Mouse (Mus musculus) CH12.LX (cell line): Measurements from ENCODE around the gene Dimt1. TPM values are rescaled to one million over a fixed set of nuclear protein-coding genes. Genes with fewer than 3 reads are reported as not detected.

Experiments used
- DNase-seq: peaks from one replicate; pipeline ENCODE4 v3.0.0-alpha.2; 2013; ENCODE audit errors: extremely low read depth
- H3K27ac ChIP-seq: 2 replicates; pipeline ENCODE4 v1.5.1; 2012; ENCODE audit warnings: low read depth, mild to moderate bottlenecking, control low read depth, moderate library complexity; ENCODE audit not compliant: insufficient read depth
- H3K27me3 ChIP-seq: replicated peaks from 2 replicates; pipeline ENCODE3; 2012; ENCODE audit warnings: inconsistent platforms
- H3K36me3 ChIP-seq, 2 experiments: replicated peaks in 1 of 2; 2 replicates each; pipeline versions ENCODE3 to v1.6.1; 2012; ENCODE audit warnings: inconsistent platforms in 1 of 2, low read length in 1 of 2, mild to moderate bottlenecking in 1 of 2, mixed read lengths in 1 of 2, moderate library complexity in 1 of 2; ENCODE audit not compliant: control insufficient read depth in 1 of 2, insufficient read depth in 1 of 2
- H3K4me1 ChIP-seq, 2 experiments: 2 replicates each; pipeline ENCODE4 v1.6.1; 2012; ENCODE audit warnings: inconsistent platforms in 1 of 2, moderate library complexity in 1 of 2; ENCODE audit not compliant: insufficient read depth in 2 of 2, control insufficient read depth in 1 of 2
- H3K4me2 ChIP-seq: 2 replicates; pipeline ENCODE4 v1.6.1; 2012; ENCODE audit warnings: low read depth, mild to moderate bottlenecking, control low read depth; ENCODE audit not compliant: poor library complexity, insufficient read depth, severe bottlenecking
- H3K4me3 ChIP-seq, 3 experiments: fragments of 150-350 bp in 1 of 3; sonication (generic) in 1 of 3; replicated peaks in 1 of 3; 2 replicates each; pipeline versions ENCODE3 to v1.5.1; 2011 to 2012; ENCODE audit warnings: low read depth in 2 of 3, low read length in 2 of 3, mild to moderate bottlenecking in 2 of 3, moderate library complexity in 2 of 3, control low read depth in 1 of 3, improper control_type of control experiment in 1 of 3, inconsistent platforms in 1 of 3, mixed read lengths in 1 of 3; ENCODE audit not compliant: poor library complexity in 1 of 3
- H3K79me2 ChIP-seq: replicated peaks from 2 replicates; pipeline ENCODE4 v1.6.1; 2012; ENCODE audit warnings: mild to moderate bottlenecking, moderate library complexity; ENCODE audit not compliant: control insufficient read depth, poor library complexity, insufficient read depth, severe bottlenecking; ENCODE audit errors: extremely low read depth
- H3K9ac ChIP-seq: 2 replicates; pipeline ENCODE4 v1.6.1; 2012; ENCODE audit warnings: low read depth, mild to moderate bottlenecking, control low read depth, moderate library complexity; ENCODE audit not compliant: insufficient read depth
- H3K9me3 ChIP-seq: replicated peaks from 2 replicates; pipeline ENCODE3; 2012; ENCODE audit warnings: low read length, inconsistent platforms, mixed read lengths
- BHLHE40 ChIP-seq: IDR thresholded peaks from 2 replicates; pipeline ENCODE4 v1.6.1; 2011; ENCODE audit warnings: mild to moderate bottlenecking, low read depth, low read length, improper control_type of control experiment
- CHD1 ChIP-seq: IDR thresholded peaks from 2 replicates; pipeline ENCODE4 v1.6.1; 2012; ENCODE audit warnings: low read depth, low read length, improper control_type of control experiment, inconsistent platforms
- E2F4 ChIP-seq: IDR thresholded peaks from 2 replicates; pipeline ENCODE4 v1.6.1; 2011; ENCODE audit warnings: low read depth, low read length, improper control_type of control experiment; ENCODE audit not compliant: insufficient replicate concordance
- ETS1 ChIP-seq: conservative IDR thresholded peaks from 2 replicates; pipeline ENCODE4 v1.6.1; 2012; ENCODE audit warnings: low read depth, mild to moderate bottlenecking, inconsistent platforms, low read length, improper control_type of control experiment, moderate library complexity
- GABPA ChIP-seq: IDR thresholded peaks from 2 replicates; pipeline ENCODE4 v1.6.1; 2012; ENCODE audit warnings: low read depth, low read length, improper control_type of control experiment, inconsistent platforms; ENCODE audit not compliant: insufficient replicate concordance
- IRF4 ChIP-seq: IDR thresholded peaks from 2 replicates; pipeline ENCODE4 v1.6.1; 2014; ENCODE audit warnings: low read depth, mild to moderate bottlenecking, inconsistent platforms, low read length, improper control_type of control experiment
- JUN ChIP-seq: IDR thresholded peaks from 2 replicates; pipeline ENCODE4 v1.6.1; 2011; ENCODE audit warnings: low read depth, mild to moderate bottlenecking, low read length, improper control_type of control experiment, moderate library complexity; ENCODE audit not compliant: insufficient read depth
- JUND ChIP-seq: conservative IDR thresholded peaks from 2 replicates; pipeline ENCODE4 v1.6.1; 2011; ENCODE audit warnings: low read depth, low read length, improper control_type of control experiment
- MAX ChIP-seq: IDR thresholded peaks from 2 replicates; pipeline ENCODE4 v1.6.1; 2011; ENCODE audit warnings: low read length, improper control_type of control experiment
- MEF2A ChIP-seq: IDR thresholded peaks from 2 replicates; pipeline ENCODE4 v1.6.1; 2014; ENCODE audit warnings: low read depth, mild to moderate bottlenecking, inconsistent platforms, low read length, improper control_type of control experiment, borderline replicate concordance
- NRF1 ChIP-seq: IDR thresholded peaks from 2 replicates; pipeline ENCODE4 v1.6.1; 2014; ENCODE audit warnings: low read depth, mild to moderate bottlenecking, inconsistent platforms, low read length, improper control_type of control experiment, moderate library complexity
- PAX5 ChIP-seq: IDR thresholded peaks from 2 replicates; pipeline ENCODE4 v1.6.1; 2012; ENCODE audit warnings: low read length, inconsistent platforms, mixed read lengths
- POLR2A ChIP-seq: IDR thresholded peaks from 2 replicates; pipeline ENCODE4 v1.6.1; 2011; ENCODE audit warnings: low read depth, mild to moderate bottlenecking, improper control_type of control experiment, low read length
- RAD21 ChIP-seq: IDR thresholded peaks from 2 replicates; pipeline ENCODE4 v1.6.1; 2011; ENCODE audit warnings: low read depth, mild to moderate bottlenecking, low read length, improper control_type of control experiment, moderate library complexity
- SMC3 ChIP-seq: IDR thresholded peaks from 2 replicates; pipeline ENCODE4 v1.6.1; 2011; ENCODE audit warnings: low read depth, low read length, improper control_type of control experiment
- ZNF384 ChIP-seq: IDR thresholded peaks from 2 replicates; pipeline ENCODE4 v1.6.1; 2012; ENCODE audit warnings: low read depth, low read length, improper control_type of control experiment, inconsistent platforms
- dilution Hi-C: fragments of 300-500 bp; cut with MboI; formaldehyde crosslinking; loops from 2 replicates; pipeline ENCODE4 v1.14.3; 2020; ENCODE audit warnings: low sequenced_read_pairs; ENCODE audit not compliant: extremely low pct_unique_long_range_greater_than_20kb, extremely low pct_ligation_motif_present
- in situ Hi-C: fragments of 300-500 bp; cut with MboI; formaldehyde crosslinking; loops from 3 replicates; pipeline ENCODE4 v1.14.3; 2019; ENCODE audit warnings: low sequenced_read_pairs, low pct_ligation_motif_present, low pct_unique_long_range_greater_than_20kb, mixed read lengths
- polyA plus RNA-seq: library from polyadenylated mRNA; unstranded; fragments of >175 nt; gene quantifications from 2 replicates; pipeline ENCODE4 v1.2.1, GENCODE M21; 2012; ENCODE audit warnings: low read depth; ENCODE audit not compliant: insufficient read length
- total RNA-seq, 2 experiments: library from RNA; depleted of rRNA; stranded (reverse); fragments of 300-350 nt in 1 of 2; fragments of >200 nt in 1 of 2; gene quantifications; 2 replicates each; pipeline ENCODE4 v1.2.3; 2012 to 2014

Dimt1 gene
- total and polyA plus RNA-seq, 3 experiments, result 25.9 to 66.4 (median 49.4) TPM

DNA sequence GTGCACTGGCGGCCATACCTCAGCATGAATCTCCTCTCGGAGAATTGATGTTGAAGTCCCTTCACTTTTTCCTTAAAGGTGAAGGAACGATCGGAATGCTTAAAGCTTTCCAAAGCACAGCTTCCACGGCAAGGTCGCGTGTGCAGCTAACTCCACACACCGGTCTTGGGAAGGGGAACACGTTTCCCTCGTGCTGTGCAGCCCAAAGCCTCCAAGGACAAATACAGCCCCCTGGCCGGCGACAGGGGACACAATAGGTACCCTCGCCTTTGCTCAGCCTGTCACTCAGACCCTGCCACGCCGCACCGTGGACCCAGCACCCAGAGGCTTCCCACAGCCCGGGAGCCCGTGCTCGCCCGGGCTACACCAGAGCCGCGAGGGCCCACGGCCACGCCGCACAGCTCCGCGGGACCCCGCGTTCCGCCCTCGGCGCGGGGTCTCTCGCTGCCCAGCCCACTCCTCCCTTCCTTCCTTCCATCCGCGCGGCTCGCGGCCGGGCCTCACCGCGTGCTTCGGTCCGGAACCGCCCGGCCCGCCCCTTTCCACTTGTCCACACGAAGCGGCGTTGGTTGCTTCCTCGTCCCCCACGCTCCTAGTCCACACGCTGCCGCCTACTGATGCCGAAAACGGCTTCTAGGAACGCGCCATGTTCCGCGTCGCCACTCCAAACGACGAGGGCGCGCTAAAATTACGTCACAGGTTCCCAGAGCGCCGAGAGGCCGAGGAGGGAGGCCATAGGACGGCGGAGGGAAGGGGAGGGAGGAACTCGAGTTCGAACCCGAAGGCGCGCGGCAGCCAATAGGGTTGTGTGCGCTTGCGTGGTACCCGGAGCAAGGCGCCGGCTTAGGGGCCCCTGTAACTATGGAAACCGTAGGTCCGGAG lies 10.4 kb upstream of the Dimt1 start, which contains the start of gene Ipo11 (continued):
- TF ChIP-seq PAX5 (no peak), POLR2A (peak; percentile 86), NRF1 (peak; percentile 80), MEF2A (peak; percentile 61), JUND (no peak), BHLHE40 (no peak), IRF4 (peak; percentile 74), RAD21 (no peak), SMC3 (no peak), MAX (peak; percentile 79; the same call in 1 of the 2 replicates), E2F4 (peak; percentile 90; the same call in 1 of the 2 replicates), GABPA (peak; percentile 36; the same call in 1 of the 2 replicates), JUN (no peak)

DNA sequence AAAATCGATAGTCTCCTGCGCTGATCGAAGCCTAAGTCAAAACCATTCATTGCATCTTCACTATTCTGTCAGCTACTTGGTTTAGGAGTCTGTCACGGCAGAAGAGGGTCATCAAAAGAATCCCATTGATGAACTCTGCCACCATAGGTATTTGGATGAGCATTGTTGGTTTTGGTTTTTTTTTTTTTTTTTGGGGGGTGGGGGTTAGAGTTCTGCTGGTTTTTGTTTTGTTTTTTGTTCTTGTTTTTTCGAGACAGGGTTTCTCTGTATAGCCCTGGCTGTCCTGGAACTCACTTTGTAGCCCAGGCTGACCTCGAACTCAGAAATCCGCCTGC lies 9.8 kb upstream of the Dimt1 start:
- H3K4me3 ChIP-seq, result peak overlapping the region; percentile 75 to 91 (median 79)
- H3K36me3 ChIP-seq, result peaks cover 0 to 11% of the 10 kb centered on the region in 2 experiments
- dilution Hi-C loops, result no loop called here
- peaks cover 2 to 31% of the 10 kb centered on the region in 2 experiments; a peak in 3 of 4 replicates for H3K4me1 ChIP-seq
- in situ Hi-C loops, result no loop called here
- H3K9me3 ChIP-seq, result no peaks in the 10 kb centered on the region
- TF ChIP-seq ETS1, result no peak
- TF ChIP-seq ZNF384, result peak; percentile 78
- TF ChIP-seq CHD1, result 0 out of 2 replicates have a peak, but pooled peaks have one; percentile 55
- TF ChIP-seq, all 38 proteins: peak for 2
- H3K27me3 ChIP-seq, result no peaks in the 10 kb centered on the region
- DNase-seq, result no peak
- H3K79me2 ChIP-seq, result peaks cover 38% of the 10 kb centered on the region
- H3K27ac ChIP-seq, result no peak overlapping the region
- peak overlapping the region; percentile 9; the same call in 1 of the 2 replicates for H3K4me2 ChIP-seq
- H3K9ac ChIP-seq, result peak overlapping the region; percentile 24; the same call in 1 of the 2 replicates
